Mouse (Mus musculus): ENCODE measurements around the gene Rpp25l.

GRCm38 (mm10) chr4:41759656-41760287 lies 46.4 kb upstream of the Rpp25l start:
- TF ChIP-seq CTCF (IDR thresholded peaks at IDR 0.05) (no peak), POLR2A (IDR thresholded peaks at IDR 0.05; ENCODE audit: insufficient read depth, low read depth, low read length) (no peak), EP300 (IDR thresholded peaks at IDR 0.05; ENCODE audit: insufficient read depth, low read depth, low read length) (no peak)
